Mouse (Mus musculus) adrenal gland, postnatal 0 days (tissue): ENCODE data around the gene Cnr1. TPM values are rescaled to one million over a fixed set of nuclear protein-coding genes. Genes with fewer than 3 reads are reported as not detected.

ENCODE experiments used
- polyA plus RNA-seq: library from polyadenylated mRNA; unstranded; fragments of >200 nt; fragmentation: Nextera tagmentation; extraction: Ambion mirVana; gene quantifications from 2 replicates; pipeline ENCODE4 v1.2.1, GENCODE M21; 2015

Cnr1 gene
- polyA plus RNA-seq: 3.9 and 5.5 TPM in 2 replicates

DNA sequence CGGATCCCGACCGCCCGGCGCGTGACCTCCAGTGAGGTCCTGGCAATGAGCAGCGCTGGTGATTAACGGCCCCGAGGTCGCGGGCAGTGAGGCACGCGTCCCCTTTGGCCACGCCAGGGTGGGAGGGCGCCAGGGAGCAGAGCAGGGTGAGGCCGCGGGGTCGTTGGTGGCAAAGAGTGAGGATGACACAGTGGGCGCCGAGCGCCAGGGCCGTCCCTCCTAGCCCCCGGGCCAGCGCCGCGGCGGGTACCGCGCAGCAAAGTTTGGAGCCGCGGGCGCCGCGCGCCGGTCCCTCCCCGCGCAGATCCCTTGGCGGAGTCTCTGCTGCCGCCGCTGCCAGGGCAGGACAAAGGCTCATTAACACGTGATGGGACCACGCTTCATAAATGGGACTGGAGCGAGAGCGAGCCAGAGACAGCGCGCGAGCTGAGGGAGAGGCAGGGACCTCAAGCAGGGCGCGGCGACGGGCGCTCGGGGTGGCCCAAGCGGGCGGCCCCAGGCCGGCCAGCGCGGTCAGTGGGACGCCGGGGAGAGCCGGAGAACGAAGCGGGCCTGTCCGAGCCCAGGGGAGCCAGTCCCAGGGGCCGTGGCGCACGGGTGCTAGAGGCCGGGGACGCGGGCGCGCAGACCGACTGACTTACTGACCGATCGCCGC lies at the start of gene Cnr1:
Gene Cnr1, plus strand, starts transcription at position 360 of the 655 bp plus-strand sequence.

Other genes starting within 250 kb of the Cnr1 start
- 3.3 and 3.8 TPM in 2 replicates for gene Spaca1, start 125.6 kb downstream of the Cnr1 start, polyA plus RNA-seq